Mouse (Mus musculus) adrenal gland, adult 8-10 months (tissue): ENCODE data around the gene Olfr918. TPM values are rescaled to one million over a fixed set of nuclear protein-coding genes. Genes with fewer than 3 reads are reported as not detected.

ENCODE experiments used
- DNase-seq: peaks from one replicate; pipeline ENCODE4 v3.0.0; 2022
- total RNA-seq, 4 experiments: library from RNA; stranded (reverse); gene quantifications; 2 replicates each; pipeline ENCODE4 v1.2.4; 2022

Olfr918 gene
- total RNA-seq, result not detected

DNA sequence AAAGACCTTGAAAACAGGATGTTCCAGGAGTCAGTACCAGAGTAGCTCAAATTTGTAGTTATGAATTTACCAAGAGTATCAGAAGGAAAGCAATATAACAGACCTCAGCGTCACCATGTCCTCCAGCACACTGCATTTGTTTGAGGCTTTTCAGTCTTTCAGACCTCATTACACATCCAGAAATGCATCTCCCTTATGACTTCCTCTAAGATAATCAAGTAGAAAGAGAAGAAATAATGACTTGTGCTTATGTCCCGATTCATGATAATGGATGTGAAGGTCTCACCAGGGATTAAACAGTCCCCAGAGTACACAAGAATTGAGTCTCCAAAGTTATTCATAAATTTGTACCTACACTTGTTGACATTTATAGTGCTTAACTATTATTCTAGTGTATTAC, at the start of gene Olfr918:
TSS of gene Olfr918 (minus strand) at position 101 of the 400 bp plus-strand sequence.
- no peak for DNase-seq

DNA sequence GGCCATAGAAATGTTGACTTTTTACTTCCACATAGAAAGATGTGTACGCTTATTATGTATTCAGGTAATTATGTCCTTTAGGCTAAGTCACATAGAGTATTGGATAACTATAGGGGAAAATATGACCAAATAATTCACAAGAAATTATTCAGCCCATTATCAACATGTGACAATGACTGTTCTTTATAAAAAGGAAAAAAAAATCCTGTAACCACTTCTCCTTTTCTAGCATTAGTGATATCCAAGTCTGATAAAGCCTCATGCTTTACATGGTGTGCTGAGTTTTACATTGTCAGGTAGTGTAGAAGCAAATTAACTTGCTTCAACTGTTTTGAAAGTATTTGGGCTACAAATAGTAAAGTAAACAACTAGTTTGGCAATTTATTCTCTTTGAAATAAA, 49.6 kb upstream of the Olfr918 start:
- DNase-seq, result no peak

DNA sequence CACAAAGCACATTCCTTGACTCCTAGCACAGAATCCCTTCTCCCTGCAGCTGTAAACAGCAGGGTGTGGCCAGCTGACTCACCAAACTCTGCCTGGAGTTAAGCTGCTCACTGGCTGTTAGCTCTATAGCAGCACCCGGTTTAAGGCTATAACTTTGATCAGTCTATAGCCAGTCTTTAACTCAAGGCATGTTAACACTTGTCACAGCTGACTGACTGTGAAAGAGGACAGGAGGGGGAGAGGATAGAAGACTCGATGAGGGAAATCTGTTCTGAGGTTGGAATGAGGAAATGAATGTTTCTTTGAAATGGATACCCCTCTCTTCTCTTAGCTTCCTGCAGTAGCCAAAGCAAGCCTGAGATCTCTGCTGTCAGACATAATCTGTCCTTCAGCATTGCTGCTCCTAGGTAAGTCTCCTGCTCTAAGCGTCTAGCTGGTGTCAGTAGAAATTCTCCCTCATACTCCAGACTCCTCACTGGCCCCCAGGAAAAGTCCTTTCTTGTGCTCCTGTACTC, 44.6 kb upstream of the Olfr918 start:
- DNase-seq, result peak; percentile 8

DNA sequence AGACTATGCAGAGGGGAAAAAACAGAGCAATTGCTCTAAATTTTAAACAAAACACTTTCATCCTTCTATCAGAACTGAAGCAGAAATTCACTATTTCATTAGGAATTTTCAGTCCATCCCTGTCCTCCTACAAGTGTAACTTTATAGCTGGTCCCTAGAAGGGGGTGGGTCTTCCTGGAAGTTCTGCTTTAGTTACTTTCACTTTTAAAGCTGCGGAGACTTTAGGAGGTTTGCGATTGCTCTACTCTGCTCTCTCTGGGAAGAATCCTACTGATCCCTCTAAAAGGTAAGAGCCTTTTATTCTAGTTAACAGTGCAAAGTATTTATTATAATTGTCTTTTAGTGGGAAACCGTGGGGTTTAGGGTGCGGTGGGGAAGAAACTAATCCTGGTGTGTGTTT, 43.7 kb upstream of the Olfr918 start, which contains the start of gene Vwa5a:
TSS of gene Vwa5a (plus strand) at position 167 of the 400 bp plus-strand sequence.
- DNase-seq, result peak; percentile 3

DNA sequence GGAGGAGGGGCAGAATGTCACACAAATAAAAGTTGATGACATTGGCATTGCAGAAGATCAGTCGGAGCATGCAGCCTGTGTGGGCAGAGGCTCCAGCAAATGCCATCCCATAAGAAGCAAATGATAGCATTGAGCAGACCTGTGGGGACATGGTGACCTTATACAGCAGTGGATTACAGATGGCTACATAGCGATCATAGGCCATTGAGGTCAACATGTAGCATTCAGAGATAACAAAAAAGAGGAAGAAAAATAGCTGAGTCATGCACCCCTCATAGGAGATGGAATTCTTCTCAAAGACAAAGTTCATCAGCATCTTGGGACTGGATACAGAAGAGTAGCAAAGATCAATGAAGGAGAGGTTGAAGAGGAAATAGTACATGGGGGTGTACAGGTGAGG, 1.5 kb downstream of the Olfr918 start:
- DNase-seq, result no peak

DNA sequence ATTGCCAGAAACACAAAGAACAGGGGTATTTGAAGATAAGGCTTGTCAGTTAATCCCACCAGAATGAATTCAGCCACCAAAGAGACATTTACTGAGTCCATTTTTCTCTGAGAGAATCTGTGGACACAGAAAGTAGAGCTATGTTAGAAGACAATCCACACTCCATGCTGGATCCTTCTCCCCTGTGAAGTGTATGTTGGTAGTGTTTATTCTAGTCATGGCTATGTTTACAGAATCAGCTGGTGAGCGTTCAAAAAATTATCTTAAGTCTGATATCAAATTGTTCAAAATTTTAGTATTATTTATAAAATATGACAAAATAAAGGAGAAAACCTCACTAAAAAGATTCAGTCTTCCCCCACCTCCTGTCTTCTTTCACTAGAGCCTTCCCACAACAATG, 8.7 kb downstream of the Olfr918 start, which contains the start of gene Olfr917:
TSS of gene Olfr917 (minus strand) at position 101 of the 400 bp plus-strand sequence.
- no peak for DNase-seq

DNA sequence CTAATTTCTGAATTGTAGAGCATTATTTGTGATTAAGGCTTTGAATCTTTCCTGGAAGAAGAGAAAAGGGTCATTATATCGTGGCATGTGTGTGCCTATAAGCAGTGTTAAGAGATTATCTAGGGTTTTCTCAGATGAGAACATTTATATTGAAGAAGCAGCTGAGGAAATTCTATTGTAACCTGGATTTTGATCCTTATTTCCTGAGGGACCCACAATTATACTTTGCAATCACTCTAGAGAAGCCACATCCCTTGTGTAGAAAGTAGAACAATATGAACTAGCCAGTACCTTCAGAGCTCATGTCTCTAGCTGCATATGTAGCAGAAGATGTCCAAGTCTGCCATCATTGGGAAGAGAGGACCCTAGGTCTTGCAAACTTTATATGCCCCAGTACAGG, 14.6 kb downstream of the Olfr918 start, which contains the start of gene Olfr916:
TSS of gene Olfr916 (minus strand) at position 101 of the 400 bp plus-strand sequence.
- DNase-seq, result no peak

DNA sequence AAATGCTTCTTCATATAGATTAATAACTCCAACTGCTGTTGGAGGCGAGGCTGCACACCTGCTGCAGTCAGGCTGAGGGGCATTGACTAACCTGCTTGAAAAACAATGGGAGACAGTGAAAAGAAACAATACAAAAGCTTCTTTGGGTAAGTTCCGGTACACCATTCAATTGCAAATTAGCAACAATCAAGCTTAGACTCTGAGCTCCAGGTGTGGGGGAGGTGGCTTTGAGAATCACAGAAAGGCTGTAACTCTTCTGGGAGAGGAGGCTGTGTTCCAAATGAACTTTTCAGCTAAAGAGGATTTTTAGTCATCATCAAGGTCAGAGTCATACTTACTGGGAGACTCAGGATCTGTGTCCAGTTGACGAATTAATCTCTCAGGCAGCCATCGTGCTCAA, 42.0 kb downstream of the Olfr918 start:
- no peak for DNase-seq

Other genes starting within 250 kb of the Olfr918 start
- not detected for gene Olfr901, start 245.1 kb downstream of the Olfr918 start, total RNA-seq
- not detected for gene Olfr902, start 226.9 kb downstream of the Olfr918 start, total RNA-seq
- gene Olfr904, start 211.5 kb downstream of the Olfr918 start, total RNA-seq, result not detected
- gene Olfr905, start 203.5 kb downstream of the Olfr918 start, total RNA-seq, result under 1 TPM in 1 of 4 experiments, not detected in 3; 0.06 TPM
- gene Olfr906, start 187.5 kb downstream of the Olfr918 start, total RNA-seq, result not detected
- gene Olfr907, start 178.8 kb downstream of the Olfr918 start, total RNA-seq, result not detected
- not detected for gene Olfr911-ps1, start 153.0 kb downstream of the Olfr918 start, total RNA-seq
- not detected for gene Olfr910, start 136.8 kb downstream of the Olfr918 start, total RNA-seq
- not detected for gene Olfr912, start 94.4 kb downstream of the Olfr918 start, total RNA-seq
- gene Olfr913, start 81.8 kb downstream of the Olfr918 start, total RNA-seq, result not detected
- gene Olfr914, start 69.5 kb downstream of the Olfr918 start, total RNA-seq, result not detected
- gene Olfr916, start 14.7 kb downstream of the Olfr918 start, total RNA-seq, result not detected
- gene Olfr917, start 8.8 kb downstream of the Olfr918 start, total RNA-seq, result not detected
- gene Olfr919, start 29.1 kb upstream of the Olfr918 start, total RNA-seq, result not detected
- gene Vwa5a, start 43.7 kb upstream of the Olfr918 start, total RNA-seq, result 10 to 100 TPM; 50.5 to 75.2 (median 60.9) TPM
- under 1 TPM; 0.23 to 0.83 (median 0.51) TPM for gene Olfr920, start 77.7 kb upstream of the Olfr918 start, total RNA-seq
- under 1 TPM in 1 of 4 experiments, not detected in 3; 0.05 TPM for gene Olfr921, start 98.5 kb upstream of the Olfr918 start, total RNA-seq
- gene Olfr922, start 140.0 kb upstream of the Olfr918 start, total RNA-seq, result not detected
- gene Olfr923, start 151.9 kb upstream of the Olfr918 start, total RNA-seq, result not detected
- gene Olfr924, start 169.8 kb upstream of the Olfr918 start, total RNA-seq, result not detected
- gene Olfr26, start 180.5 kb upstream of the Olfr918 start, total RNA-seq, result not detected
- gene Olfr926, start 202.5 kb upstream of the Olfr918 start, total RNA-seq, result not detected